Mouse (Mus musculus) stomach, embryonic 16.5 days (tissue): Measurements from ENCODE around the gene Fuca1. TPM values are rescaled to one million over a fixed set of nuclear protein-coding genes. Genes with fewer than 3 reads are reported as not detected.
A peak's percentile ranks its signal among the peaks of the same experiment; 100 is the strongest.

Source experiments
- ATAC-seq: fragments of 200-750 bp; cut with Nextera tagmentation; 2 replicates; pipeline ENCODE4 v1.8.0; 2017; ENCODE audit warnings: moderate number of reproducible peaks, moderate TSS enrichment; ENCODE audit not compliant: insufficient read depth, low FRiP score
- H3K27ac ChIP-seq: fragments of 300-500 bp; sonication (generic); 2 replicates; pipeline ENCODE4 v1.5.1; 2014; ENCODE audit warnings: low read length
- H3K27me3 ChIP-seq: fragments of 300-500 bp; sonication (generic); 2 replicates; pipeline ENCODE4 v1.6.1; 2014; ENCODE audit warnings: low read length, control low read depth, mixed read lengths; ENCODE audit not compliant: control insufficient read depth, insufficient read depth
- H3K36me3 ChIP-seq: fragments of 300-500 bp; sonication (generic); 2 replicates; pipeline ENCODE4 v1.6.1; 2014; ENCODE audit warnings: low read length; ENCODE audit not compliant: control insufficient read depth, insufficient read depth
- H3K4me1 ChIP-seq: fragments of 300-500 bp; sonication (generic); 2 replicates; pipeline ENCODE4 v1.6.1; 2014; ENCODE audit warnings: low read length, control low read depth, mixed read lengths; ENCODE audit not compliant: control insufficient read depth, insufficient read depth
- H3K4me2 ChIP-seq: fragments of 300-500 bp; sonication (generic); 2 replicates; pipeline ENCODE4 v1.6.1; 2014; ENCODE audit warnings: low read depth, low read length, mixed read lengths
- H3K4me3 ChIP-seq: fragments of 300-500 bp; sonication (generic); replicated peaks from 2 replicates; pipeline ENCODE4 v1.5.1; 2014; ENCODE audit warnings: mild to moderate bottlenecking, low read length
- H3K9ac ChIP-seq: fragments of 300-500 bp; sonication (generic); 2 replicates; pipeline ENCODE4 v1.6.1; 2014; ENCODE audit warnings: low read length
- H3K9me3 ChIP-seq: fragments of 300-500 bp; sonication (generic); replicated peaks from 2 replicates; pipeline ENCODE4 v1.6.1; 2016; ENCODE audit warnings: low read length, control low read depth; ENCODE audit not compliant: control insufficient read depth
- WGBS: fragments of 180-500 bp; shearing (Covaris S2); extraction: QIAGEN DNeasy Blood & Tissue Kit; methylation state at CpG from one replicate; pipeline ENCODE4 v1.1.7; 2014; 5-methylcytosine and 5-hydroxymethylcytosine counted together
- polyA plus RNA-seq: library from polyadenylated mRNA; unstranded; fragments of >200 nt; fragmentation: Nextera tagmentation; extraction: Ambion mirVana; gene quantifications from 2 replicates; pipeline ENCODE4 v1.2.1, GENCODE M21; 2015

The Fuca1 gene
- polyA plus RNA-seq, 1 experiment from 2014 or later, result 98.9 TPM

DNA sequence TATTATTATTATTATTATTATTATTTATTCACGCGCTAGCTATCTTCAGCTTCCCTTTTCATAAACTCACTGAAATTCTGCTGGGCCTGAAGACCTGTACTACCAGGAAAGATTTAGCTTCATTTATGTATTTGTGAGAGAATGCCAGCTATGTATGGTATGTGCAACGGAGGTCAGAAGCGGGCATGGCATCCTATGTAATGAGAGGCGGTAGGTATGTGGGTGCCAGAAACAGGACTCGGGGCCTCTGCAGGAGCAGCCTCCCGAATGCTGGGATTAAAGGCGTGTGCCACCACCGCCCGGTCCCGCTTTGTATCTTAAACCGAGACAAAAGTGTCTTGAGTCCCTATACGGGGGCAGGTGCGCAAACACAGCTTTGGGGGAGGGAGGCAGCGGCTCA lies 42.4 kb downstream of the Fuca1 start:
- H3K4me2 ChIP-seq, result peak overlapping the region; percentile 71
- WGBS, result 5% methylated on average over 15 of the region's 15 CpGs
- no peaks in the 10 kb centered on the region for H3K27me3 ChIP-seq
- H3K4me3 ChIP-seq, result peak overlapping the region; percentile 79
- H3K9me3 ChIP-seq, result no peaks in the 10 kb centered on the region
- H3K27ac ChIP-seq, result peak overlapping the region; percentile 94
- H3K36me3 ChIP-seq, result peaks cover 26% of the 10 kb centered on the region
- peaks cover 17% of the 10 kb centered on the region for H3K4me1 ChIP-seq
- ATAC-seq, result no peak
- H3K9ac ChIP-seq, result peak overlapping the region; percentile 88

DNA sequence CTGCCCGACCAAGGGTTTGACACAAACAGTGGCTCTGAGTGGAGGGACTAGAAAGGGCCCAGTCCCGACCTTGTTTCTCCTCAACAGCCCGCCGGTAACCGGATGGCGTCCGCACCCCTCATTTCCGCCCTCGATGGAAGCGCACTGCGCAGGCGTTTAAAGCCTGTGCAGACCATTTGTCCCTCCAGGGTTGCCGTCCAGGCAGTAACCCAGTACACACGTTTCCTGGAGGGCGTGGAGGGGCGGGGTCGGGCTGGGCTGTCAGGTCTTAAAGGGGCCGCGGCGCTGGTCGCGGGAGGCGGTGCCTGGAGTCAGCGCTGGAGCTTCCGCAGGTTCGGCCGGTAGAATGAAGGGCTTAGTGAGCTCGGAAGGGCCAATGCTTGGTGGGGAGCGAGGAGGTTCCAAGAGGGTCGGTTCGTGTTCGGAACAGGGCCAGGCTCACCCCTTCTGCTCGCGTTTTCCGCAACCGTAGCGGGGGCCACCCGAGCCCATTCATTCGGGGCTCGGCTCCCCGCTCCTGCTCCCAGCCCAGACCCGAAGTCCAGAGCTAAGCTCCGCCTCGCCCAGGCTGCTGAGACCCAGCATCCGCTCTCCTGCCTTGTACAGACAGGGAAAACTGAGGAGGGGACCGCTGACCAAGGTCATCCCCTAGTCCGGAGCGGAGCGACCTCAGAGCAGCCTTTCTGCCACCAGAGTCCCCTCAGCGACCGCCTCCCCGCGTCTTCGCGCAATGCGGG lies 43.1 kb downstream of the Fuca1 start, which contains the start of gene Gale:
Gene Gale (plus strand): TSS at position 271 of the 737 bp plus-strand sequence.
- Histone ChIP-seq H3K9ac (peak within 1 kb of the TSS; percentile 88), H3K4me1 (peaks cover 17% of the 10 kb centered on the region), H3K36me3 (peaks cover 26% of the 10 kb centered on the region), H3K4me3 (peak within 1 kb of the TSS; percentile 79), H3K27me3 (no peaks in the 10 kb centered on the region), H3K4me2 (peak within 1 kb of the TSS; percentile 84), H3K27ac (peak within 1 kb of the TSS; percentile 94), H3K9me3 (no peaks in the 10 kb centered on the region)
- under 1% methylated on average over 56 of the region's 56 CpGs for WGBS
- ATAC-seq, result peak; percentile 91

DNA sequence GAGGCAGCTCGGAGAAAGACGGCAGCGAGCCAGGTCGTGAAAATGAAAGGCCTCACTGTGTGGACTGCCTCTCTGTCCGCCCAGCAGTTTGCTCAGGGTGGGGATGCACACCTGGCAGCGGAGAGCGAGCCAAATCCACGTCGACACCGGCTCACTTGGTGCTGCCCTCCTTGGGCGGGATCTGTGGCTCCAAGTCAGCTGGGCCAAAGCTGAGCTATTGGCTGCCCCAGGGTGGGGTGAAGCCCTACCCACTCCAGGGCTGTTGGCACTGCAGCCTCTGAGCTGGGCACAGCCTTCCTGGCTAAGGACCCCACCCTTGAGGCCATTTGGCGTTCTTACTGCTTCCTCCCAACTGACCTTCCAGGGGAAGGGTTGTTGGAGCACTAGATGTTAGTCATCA lies 43.9 kb downstream of the Fuca1 start:
- ATAC-seq, result peak; percentile 76
- H3K4me3 ChIP-seq, result peak overlapping the region; percentile 79
- peak overlapping the region; percentile 84 for H3K4me2 ChIP-seq
- H3K27me3 ChIP-seq, result no peaks in the 10 kb centered on the region
- no peaks in the 10 kb centered on the region for H3K9me3 ChIP-seq
- WGBS, result 3% methylated on average over 12 of the region's 12 CpGs
- H3K9ac ChIP-seq, result peak overlapping the region; percentile 83
- H3K4me1 ChIP-seq, result peaks cover 17% of the 10 kb centered on the region
- H3K27ac ChIP-seq, result peak overlapping the region; percentile 91
- peaks cover 27% of the 10 kb centered on the region for H3K36me3 ChIP-seq

DNA sequence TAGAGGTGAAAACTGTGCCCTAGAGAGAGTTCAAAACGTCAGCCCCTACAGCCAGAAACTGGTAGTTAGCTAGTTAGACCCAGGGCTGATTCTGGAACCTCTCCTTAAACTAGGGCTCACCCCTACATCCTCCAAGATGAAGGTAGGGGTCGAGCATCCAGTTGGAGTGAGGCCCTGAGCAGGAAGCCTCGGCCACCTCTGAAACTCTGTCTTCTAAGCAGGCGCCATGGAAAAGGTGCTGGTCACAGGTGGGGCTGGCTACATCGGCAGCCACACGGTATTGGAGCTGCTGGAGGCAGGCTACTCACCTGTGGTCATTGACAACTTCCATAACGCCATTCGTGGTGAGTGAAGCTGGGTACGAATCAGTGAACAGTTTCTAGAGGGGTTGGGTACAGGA lies 44.6 kb downstream of the Fuca1 start:
- H3K36me3 ChIP-seq, result peaks cover 29% of the 10 kb centered on the region
- H3K4me1 ChIP-seq, result peaks cover 17% of the 10 kb centered on the region
- H3K4me3 ChIP-seq, result peak overlapping the region; percentile 79
- peak overlapping the region; percentile 83 for H3K9ac ChIP-seq
- no peaks in the 10 kb centered on the region for H3K27me3 ChIP-seq
- no peaks in the 10 kb centered on the region for H3K9me3 ChIP-seq
- peak overlapping the region; percentile 84; the same call in 1 of the 2 replicates for H3K4me2 ChIP-seq
- 80% methylated on average over 9 of the region's 9 CpGs for WGBS
- peak overlapping the region; percentile 91 for H3K27ac ChIP-seq
- ATAC-seq, result no peak

DNA sequence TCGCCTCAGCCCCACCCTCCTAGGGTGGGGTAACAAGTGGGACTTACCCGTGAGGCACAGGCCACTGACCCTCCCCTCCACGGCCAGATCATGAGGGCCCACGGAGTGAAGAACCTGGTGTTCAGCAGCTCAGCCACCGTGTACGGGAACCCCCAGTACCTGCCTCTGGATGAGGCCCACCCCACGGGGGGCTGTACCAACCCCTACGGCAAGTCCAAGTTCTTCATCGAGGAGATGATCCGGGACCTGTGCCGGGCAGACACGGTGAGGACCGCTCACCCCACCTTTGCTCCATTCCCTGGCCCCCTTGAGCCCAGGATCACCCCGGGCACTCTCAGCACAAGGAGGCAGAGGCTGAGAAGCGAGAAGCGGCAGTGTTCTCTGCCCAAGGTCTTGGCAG lies 45.7 kb downstream of the Fuca1 start:
- no peaks in the 10 kb centered on the region for H3K9me3 ChIP-seq
- H3K4me3 ChIP-seq, result no peak overlapping the region
- no peak overlapping the region for H3K27ac ChIP-seq
- H3K4me2 ChIP-seq, result no peak overlapping the region
- 90% methylated on average over 16 of the region's 16 CpGs for WGBS
- peaks cover 19% of the 10 kb centered on the region for H3K4me1 ChIP-seq
- H3K9ac ChIP-seq, result no peak overlapping the region
- no peak for ATAC-seq
- no peaks in the 10 kb centered on the region for H3K27me3 ChIP-seq
- peaks cover 29% of the 10 kb centered on the region for H3K36me3 ChIP-seq

DNA sequence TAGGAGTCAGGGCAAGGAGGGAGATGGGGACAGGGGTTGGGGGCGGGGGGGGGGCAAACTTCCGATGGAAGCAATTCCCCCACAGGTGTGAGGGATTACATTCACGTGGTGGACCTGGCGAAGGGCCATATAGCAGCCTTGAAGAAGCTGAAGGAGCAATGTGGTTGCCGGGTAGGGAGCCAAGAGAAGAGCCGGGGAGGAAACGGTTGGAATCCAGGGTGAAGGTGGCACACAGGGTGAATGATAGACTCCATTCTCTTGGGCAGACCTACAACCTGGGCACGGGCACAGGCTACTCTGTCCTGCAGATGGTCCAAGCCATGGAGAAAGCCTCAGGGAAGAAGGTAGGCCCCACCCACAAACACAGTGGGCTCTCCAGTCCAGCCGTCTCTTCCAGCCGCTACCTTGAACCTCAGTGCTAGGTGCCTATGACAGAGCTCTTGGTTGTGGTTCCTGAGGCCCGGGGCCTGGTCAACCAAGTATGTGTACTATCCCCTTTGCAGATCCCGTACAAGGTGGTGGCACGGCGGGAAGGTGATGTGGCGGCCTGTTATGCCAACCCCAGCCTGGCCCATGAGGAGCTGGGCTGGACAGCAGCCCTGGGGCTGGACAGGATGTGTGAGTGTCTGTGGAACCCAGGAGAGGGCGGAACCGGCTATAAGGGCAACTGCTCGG lies 46.7 kb downstream of the Fuca1 start:
- 86% methylated on average over 18 of the region's 18 CpGs for WGBS
- Histone ChIP-seq H3K27me3 (no peaks in the 10 kb centered on the region), H3K9ac (no peak overlapping the region), H3K4me3 (no peak overlapping the region), H3K4me2 (no peak overlapping the region), H3K27ac (no peak overlapping the region), H3K9me3 (no peaks in the 10 kb centered on the region), H3K4me1 (peaks cover 26% of the 10 kb centered on the region), H3K36me3 (peaks cover 29% of the 10 kb centered on the region)
- ATAC-seq, result no peak

DNA sequence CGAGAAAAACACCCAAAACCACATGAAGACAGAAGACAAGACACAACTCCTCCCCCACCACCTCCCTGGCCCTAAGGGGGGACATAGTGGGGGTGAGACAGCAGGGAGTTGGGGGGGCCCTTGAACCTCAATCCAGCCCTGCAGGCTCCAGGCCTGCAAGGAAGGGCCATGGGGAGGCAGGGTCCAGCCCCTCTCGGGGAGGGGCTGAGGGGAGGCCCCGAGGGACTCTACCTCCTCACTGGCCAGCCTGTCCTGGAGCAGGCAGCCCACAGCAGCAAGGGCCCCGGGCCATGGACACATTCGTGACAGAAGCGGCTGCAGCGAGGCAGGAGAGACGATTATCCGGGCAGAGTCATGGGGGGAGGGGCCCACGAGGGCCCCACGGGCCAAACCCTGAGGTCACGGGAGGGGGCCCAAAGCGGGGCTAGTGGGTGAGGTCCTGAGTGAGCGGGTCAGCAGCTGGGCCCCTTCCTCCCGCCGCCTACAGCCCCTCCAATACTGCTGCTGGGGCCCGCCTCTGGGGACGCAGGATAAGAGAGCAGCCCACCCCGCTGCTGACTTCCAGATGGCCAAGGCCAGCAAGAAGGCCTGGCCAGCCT lies 47.8 kb downstream of the Fuca1 start:
- Histone ChIP-seq H3K4me2 (no peak overlapping the region), H3K4me1 (peaks cover 23% of the 10 kb centered on the region), H3K27me3 (no peaks in the 10 kb centered on the region), H3K9ac (no peak overlapping the region), H3K27ac (no peak overlapping the region), H3K9me3 (no peaks in the 10 kb centered on the region), H3K4me3 (no peak overlapping the region), H3K36me3 (peaks cover 29% of the 10 kb centered on the region)
- ATAC-seq, result no peak
- WGBS, result 59% methylated on average over 19 of the region's 19 CpGs

DNA sequence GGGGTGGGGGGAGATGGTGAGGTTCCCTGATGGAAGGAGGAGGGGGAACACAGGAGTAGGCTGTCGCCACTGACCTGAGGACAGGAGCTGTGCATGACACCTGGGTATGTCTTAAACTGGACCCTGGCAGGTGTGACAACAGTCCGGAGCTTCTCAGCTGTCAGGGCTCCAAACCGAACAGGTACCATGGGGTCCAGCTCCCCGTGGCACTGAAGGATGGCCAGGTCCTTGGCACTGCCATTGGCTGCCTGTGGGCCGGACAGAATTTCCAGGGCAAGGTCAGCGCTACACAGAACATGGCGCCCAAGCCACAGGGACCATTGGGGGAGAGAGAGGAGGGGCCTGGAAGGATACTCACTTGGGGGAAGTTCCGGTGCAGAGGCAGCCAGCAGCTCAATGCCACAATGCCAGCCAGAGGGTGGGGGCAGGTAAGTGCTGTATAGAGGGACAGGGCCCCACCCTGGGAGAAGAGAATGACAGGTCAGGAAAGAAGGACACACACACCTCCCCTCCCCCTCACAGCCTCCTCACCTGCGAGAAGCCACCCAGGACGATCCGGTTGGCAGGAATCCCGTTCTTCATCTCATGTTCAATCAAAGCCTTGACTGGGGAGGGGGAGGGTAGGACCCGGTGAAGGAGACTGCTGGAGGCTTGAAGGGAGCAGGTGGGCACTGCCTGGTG lies 48.7 kb downstream of the Fuca1 start:
- Histone ChIP-seq H3K9ac (no peak overlapping the region), H3K27me3 (no peaks in the 10 kb centered on the region), H3K4me3 (no peak overlapping the region), H3K4me2 (no peak overlapping the region), H3K4me1 (peaks cover 22% of the 10 kb centered on the region), H3K27ac (no peak overlapping the region), H3K9me3 (no peaks in the 10 kb centered on the region), H3K36me3 (peaks cover 29% of the 10 kb centered on the region)
- no peak for ATAC-seq
- WGBS, result 84% methylated on average over 13 of the region's 13 CpGs
